Mouse (Mus musculus) kidney, embryonic 16.5 days (tissue): ENCODE data around the gene Gm49416. TPM values are rescaled to one million over a fixed set of nuclear protein-coding genes. Genes with fewer than 3 reads are reported as not detected.

Experiments
- ATAC-seq: fragments of 200-750 bp; cut with Nextera tagmentation; 2 replicates; pipeline ENCODE4 v1.8.0; 2017; ENCODE audit warnings: moderate TSS enrichment; ENCODE audit not compliant: low FRiP score, low TSS enrichment
- H3K27ac ChIP-seq: fragments of 300-500 bp; sonication (generic); 2 replicates; pipeline ENCODE4 v1.5.1; 2014; ENCODE audit warnings: low read length
- H3K27me3 ChIP-seq: fragments of 300-500 bp; sonication (generic); 2 replicates; pipeline ENCODE4 v1.6.1; 2014; ENCODE audit warnings: low read length, control low read depth, mixed read lengths; ENCODE audit not compliant: insufficient read depth
- H3K36me3 ChIP-seq: fragments of 300-500 bp; sonication (generic); 2 replicates; pipeline ENCODE4 v1.6.1; 2014; ENCODE audit warnings: low read length, control low read depth, mixed read lengths; ENCODE audit not compliant: insufficient read depth
- H3K4me1 ChIP-seq: fragments of 300-500 bp; sonication (generic); 2 replicates; pipeline ENCODE4 v1.6.1; 2014; ENCODE audit warnings: low read length, control low read depth, mixed read lengths; ENCODE audit not compliant: insufficient read depth
- H3K4me2 ChIP-seq: fragments of 300-500 bp; sonication (generic); replicated peaks from 2 replicates; pipeline ENCODE4 v1.6.1; 2014; ENCODE audit warnings: low read depth, low read length
- H3K4me3 ChIP-seq: fragments of 300-500 bp; sonication (generic); 2 replicates; pipeline ENCODE4 v1.5.1; 2014; ENCODE audit warnings: mild to moderate bottlenecking, low read length
- H3K9ac ChIP-seq: fragments of 300-500 bp; sonication (generic); replicated peaks from 2 replicates; pipeline ENCODE4 v1.6.1; 2014; ENCODE audit warnings: low read length
- H3K9me3 ChIP-seq: fragments of 300-500 bp; sonication (generic); 2 replicates; pipeline ENCODE4 v1.6.1; 2016; ENCODE audit warnings: low read length, control low read depth
- WGBS: fragments of 180-500 bp; shearing (Covaris S2); extraction: QIAGEN DNeasy Blood & Tissue Kit; methylation state at CpG from one replicate; pipeline ENCODE4 v1.1.7; 2014; 5-methylcytosine and 5-hydroxymethylcytosine counted together
- microRNA-seq: library from miRNA; unstranded; fragments of <30 nt; microRNA quantifications from one replicate; pipeline ENCODE4, GENCODE M21; 2016
- polyA plus RNA-seq: library from polyadenylated mRNA; unstranded; fragments of >200 nt; fragmentation: Nextera tagmentation; extraction: Ambion mirVana; gene quantifications from 2 replicates; pipeline ENCODE4 v1.2.1, GENCODE M21; 2015

The Gm49416 gene
- polyA plus RNA-seq, 1 experiment from 2014 or later = 1.2 TPM

- peak overlapping the region; percentile 98 for H3K4me3 ChIP-seq
- peak overlapping the region; percentile 22; the same call in 1 of the 2 replicates for H3K9ac ChIP-seq
- no peak for ATAC-seq
- peaks cover 34% of the 10 kb centered on the region for H3K4me1 ChIP-seq
- peaks cover 49% of the 10 kb centered on the region for H3K36me3 ChIP-seq
- H3K27me3 ChIP-seq = no peaks in the 10 kb centered on the region
- H3K27ac ChIP-seq = peak overlapping the region; percentile 13; the same call in 1 of the 2 replicates
- H3K4me2 ChIP-seq = peak overlapping the region; percentile 69
- 17% methylated on average over 5 of the region's 5 CpGs for WGBS
- H3K9me3 ChIP-seq = no peaks in the 10 kb centered on the region
These were observed 56.0 kb downstream of the Gm49416 start for GRCm38 (mm10) chr19:8944750-8945149.

Small RNA genes within 50 kb of the gene (microRNA-seq; reads per million reads assigned to microRNA genes)
- gene Mir5136 = 0.79 reads per million

Other genes with a start within 250 kb of the Gm49416 start
- gene Chrm1, start 225.1 kb upstream of the Gm49416 start, polyA plus RNA-seq = 0.11 and 0.14 TPM in 2 replicates
- 141 and 146 TPM in 2 replicates for gene Slc3a2, start 165.6 kb upstream of the Gm49416 start, polyA plus RNA-seq
- gene Wdr74, start 153.1 kb upstream of the Gm49416 start, polyA plus RNA-seq = 101 and 108 TPM in 2 replicates
- gene 1700092M07Rik, start 148.2 kb upstream of the Gm49416 start, polyA plus RNA-seq = 1.9 and 2.0 TPM in 2 replicates
- 150 and 154 TPM in 2 replicates for gene Stx5a, start 147.5 kb upstream of the Gm49416 start, polyA plus RNA-seq
- 213 and 218 TPM in 2 replicates for gene Nxf1, start 131.9 kb upstream of the Gm49416 start, polyA plus RNA-seq
- 197 and 215 TPM in 2 replicates for gene Tmem223, start 117.9 kb upstream of the Gm49416 start, polyA plus RNA-seq
- 89.4 and 92.5 TPM in 2 replicates for gene Tmem179b, start 114.5 kb upstream of the Gm49416 start, polyA plus RNA-seq
- gene Taf6l, start 102.5 kb upstream of the Gm49416 start, polyA plus RNA-seq = 37.2 and 39.0 TPM in 2 replicates
- 168 and 176 TPM in 2 replicates for gene Polr2g, start 90.3 kb upstream of the Gm49416 start, polyA plus RNA-seq
- 6.2 and 6.4 TPM in 2 replicates for gene Zbtb3, start 86.4 kb upstream of the Gm49416 start, polyA plus RNA-seq
- 53.0 and 63.0 TPM in 2 replicates for gene Ttc9c, start 69.6 kb upstream of the Gm49416 start, polyA plus RNA-seq
- 5.4 and 5.9 TPM in 2 replicates for gene Hnrnpul2, start 68.9 kb upstream of the Gm49416 start, polyA plus RNA-seq
- gene AC129217.1, start 59.2 kb upstream of the Gm49416 start, polyA plus RNA-seq = not detected in 2 replicates
- 56.7 and 62.4 TPM in 2 replicates for gene Bscl2, start 51.5 kb upstream of the Gm49416 start, polyA plus RNA-seq
- 3.2 and 5.4 TPM in 2 replicates for gene Gng3, start 49.7 kb upstream of the Gm49416 start, polyA plus RNA-seq
- 0.75 and 1.0 TPM in 2 replicates for gene Lrrn4cl, start 38.2 kb upstream of the Gm49416 start, polyA plus RNA-seq
- gene Ubxn1, start 17.4 kb upstream of the Gm49416 start, polyA plus RNA-seq = 195 and 197 TPM in 2 replicates
- gene Uqcc3, start 8.0 kb upstream of the Gm49416 start, polyA plus RNA-seq = 69.3 and 71.4 TPM in 2 replicates
- 78.4 and 84.3 TPM in 2 replicates for gene Lbhd1, start 5.2 kb upstream of the Gm49416 start, polyA plus RNA-seq
- gene Gm49403, start 5.0 kb upstream of the Gm49416 start, polyA plus RNA-seq = not detected in 2 replicates
- 93.0 and 94.3 TPM in 2 replicates for gene 1810009A15Rik, start 73 bp upstream of the Gm49416 start, polyA plus RNA-seq
- 49.5 and 53.1 TPM in 2 replicates for gene Ints5, start 4.1 kb downstream of the Gm49416 start, polyA plus RNA-seq
- 146 and 151 TPM in 2 replicates for gene Ganab, start 9.1 kb downstream of the Gm49416 start, polyA plus RNA-seq
- gene B3gat3, start 31.4 kb downstream of the Gm49416 start, polyA plus RNA-seq = 51.1 and 53.5 TPM in 2 replicates
- gene Rom1, start 40.4 kb downstream of the Gm49416 start, polyA plus RNA-seq = 4.3 and 4.5 TPM in 2 replicates
- 33.2 and 34.1 TPM in 2 replicates for gene Eml3, start 40.6 kb downstream of the Gm49416 start, polyA plus RNA-seq
- 179 and 180 TPM in 2 replicates for gene Mta2, start 52.9 kb downstream of the Gm49416 start, polyA plus RNA-seq
- 36.0 and 38.3 TPM in 2 replicates for gene Tut1, start 64.9 kb downstream of the Gm49416 start, polyA plus RNA-seq
- 436 and 455 TPM in 2 replicates for gene Eef1g, start 78.1 kb downstream of the Gm49416 start, polyA plus RNA-seq
- 14.0 and 14.4 TPM in 2 replicates for gene Ahnak, start 100.4 kb downstream of the Gm49416 start, polyA plus RNA-seq
- 0.76 TPM in 1 of 2 replicates, not detected in the other for gene Scgb1a1, start 199.0 kb downstream of the Gm49416 start, polyA plus RNA-seq
- 15.0 and 15.1 TPM in 2 replicates for gene Asrgl1, start 246.7 kb downstream of the Gm49416 start, polyA plus RNA-seq